Mouse (Mus musculus) brown adipose tissue, adult 24 weeks (tissue): ENCODE results near the gene Cenpb. TPM values are rescaled to one million over a fixed set of nuclear protein-coding genes. Genes with fewer than 3 reads are reported as not detected.

Source experiments
- H3K27ac ChIP-seq: fragments of 200-500 bp; replicated peaks from 2 replicates; pipeline ENCODE4 v1.5.1; 2012; ENCODE audit warnings: low read depth, mild to moderate bottlenecking, low read length
- H3K4me1 ChIP-seq: fragments of 200-500 bp; 2 replicates; pipeline ENCODE4 v1.6.1; 2012; ENCODE audit warnings: low read length, mixed read lengths; ENCODE audit not compliant: control insufficient read depth, insufficient read depth, insufficient read length
- H3K4me3 ChIP-seq: fragments of 200-500 bp; 2 replicates; pipeline ENCODE4 v1.5.1; 2012; ENCODE audit warnings: low read depth, mild to moderate bottlenecking, low read length, moderate library complexity; ENCODE audit not compliant: insufficient read depth
- polyA plus RNA-seq: library from polyadenylated mRNA; stranded (reverse); fragments of >200 nt; gene quantifications from 2 replicates; pipeline ENCODE4 v1.2.4, GENCODE M21; 2012; ENCODE audit not compliant: missing spikeins, insufficient read depth, insufficient read length

Gene Cenpb
- polyA plus RNA-seq, 1 experiment = 78.2 TPM

GRCm38 (mm10) chr2:131186343-131186742 lies 6.5 kb upstream of the Cenpb start:
- H3K4me1 ChIP-seq = no peaks in the 10 kb centered on the region; the same call in none of the 2 replicates
- H3K4me3 ChIP-seq = peak overlapping the region; percentile 65
- no peak overlapping the region; the same call in 1 of the 2 replicates for H3K27ac ChIP-seq

- Histone ChIP-seq H3K4me1 (peaks cover 26% of the 10 kb centered on the region), H3K27ac (peak overlapping the region; percentile 80), H3K4me3 (peak overlapping the region; percentile 86)
These were observed 501 bp downstream of the Cenpb start for GRCm38 (mm10) chr2:131179246-131179886.

GRCm38 (mm10) chr2:131178828-131179245 lies 1.0 kb downstream of the Cenpb start:
- Histone ChIP-seq H3K4me1 (peaks cover 26% of the 10 kb centered on the region), H3K4me3 (peak overlapping the region; percentile 86), H3K27ac (peak overlapping the region; percentile 80)

- H3K4me3 ChIP-seq = peak overlapping the region; percentile 86
- peak overlapping the region; percentile 87; the same call in 1 of the 2 replicates for H3K27ac ChIP-seq
- peaks cover 26% of the 10 kb centered on the region for H3K4me1 ChIP-seq
These were observed 1.9 kb downstream of the Cenpb start for GRCm38 (mm10) chr2:131177932-131178331.

- H3K4me1 ChIP-seq = peaks cover 26% of the 10 kb centered on the region
These were observed 3.4 kb downstream of the Cenpb start for GRCm38 (mm10) chr2:131176491-131176890.

GRCm38 (mm10) chr2:131175945-131176309 lies 3.9 kb downstream of the Cenpb start:
- Histone ChIP-seq H3K4me1 (peaks cover 26% of the 10 kb centered on the region), H3K27ac (peak overlapping the region; percentile 87)

More at GRCm38 (mm10) chr2:131176491-131176890, 3.4 kb downstream of the Cenpb start:
- Histone ChIP-seq H3K4me3 (peak overlapping the region; percentile 9; the same call in 1 of the 2 replicates), H3K27ac (peak overlapping the region; percentile 87)

GRCm38 (mm10) chr2:131175286-131175944 lies 4.5 kb downstream of the Cenpb start:
- Histone ChIP-seq H3K4me3 (no peak overlapping the region), H3K4me1 (peaks cover 26% of the 10 kb centered on the region), H3K27ac (peak overlapping the region; percentile 76)

More at GRCm38 (mm10) chr2:131175945-131176309, 3.9 kb downstream of the Cenpb start:
- H3K4me3 ChIP-seq = no peak overlapping the region

GRCm38 (mm10) chr2:131174700-131175099 lies 5.2 kb downstream of the Cenpb start:
- Histone ChIP-seq H3K27ac (peak overlapping the region; percentile 69; the same call in 1 of the 2 replicates), H3K4me1 (peaks cover 26% of the 10 kb centered on the region), H3K4me3 (peak overlapping the region; percentile 39)

- Histone ChIP-seq H3K27ac (no peak overlapping the region), H3K4me3 (no peak overlapping the region), H3K4me1 (peaks cover 13% of the 10 kb centered on the region)
These were observed 7.5 kb downstream of the Cenpb start for GRCm38 (mm10) chr2:131172322-131172721.

GRCm38 (mm10) chr2:131171401-131172104 lies 8.3 kb downstream of the Cenpb start:
- Histone ChIP-seq H3K27ac (no peak overlapping the region), H3K4me1 (peaks cover 6% of the 10 kb centered on the region), H3K4me3 (no peak overlapping the region)

- no peak overlapping the region for H3K4me3 ChIP-seq
- no peak overlapping the region for H3K27ac ChIP-seq
- H3K4me1 ChIP-seq = peaks cover 2% of the 10 kb centered on the region; the same call in 1 of the 2 replicates
These were observed 8.9 kb downstream of the Cenpb start for GRCm38 (mm10) chr2:131170936-131171335.

- no peak overlapping the region for H3K27ac ChIP-seq
- no peaks in the 10 kb centered on the region for H3K4me1 ChIP-seq
- H3K4me3 ChIP-seq = no peak overlapping the region
These were observed 11.0 kb downstream of the Cenpb start for GRCm38 (mm10) chr2:131168914-131169313.

GRCm38 (mm10) chr2:131167984-131168383 lies 11.9 kb downstream of the Cenpb start:
- H3K4me3 ChIP-seq = no peak overlapping the region
- H3K27ac ChIP-seq = no peak overlapping the region
- no peaks in the 10 kb centered on the region for H3K4me1 ChIP-seq

- H3K27ac ChIP-seq = no peak overlapping the region
- H3K4me3 ChIP-seq = no peak overlapping the region
- H3K4me1 ChIP-seq = no peaks in the 10 kb centered on the region
These were observed 13.7 kb downstream of the Cenpb start for GRCm38 (mm10) chr2:131166172-131166571.

GRCm38 (mm10) chr2:131163924-131164323 lies 15.9 kb downstream of the Cenpb start:
- H3K27ac ChIP-seq = no peak overlapping the region
- no peak overlapping the region for H3K4me3 ChIP-seq
- H3K4me1 ChIP-seq = no peaks in the 10 kb centered on the region
